Mouse (Mus musculus) CD8-positive naive resting alpha-beta T cell, adult 2 months (primary cell): ENCODE data around the gene Ctnnd2.

Experiments used
- DNase-seq, 2 experiments: peaks; one replicate each; pipeline ENCODE4 v3.0.0; 2022; ENCODE audit warnings: low read depth in 2 of 2, low spot score in 2 of 2

Gene Ctnnd2

GRCm38 (mm10) chr15:30966826-30967225, 794.4 kb downstream of the Ctnnd2 start:
- no peak for DNase-seq

- no peak for DNase-seq
Measured at GRCm38 (mm10) chr15:30974436-30974835, 802.0 kb downstream of the Ctnnd2 start.

GRCm38 (mm10) chr15:30974991-30975775, 802.8 kb downstream of the Ctnnd2 start:
- DNase-seq = no peak

GRCm38 (mm10) chr15:30977166-30977740, 804.9 kb downstream of the Ctnnd2 start:
- DNase-seq = no peak

- DNase-seq = no peak
Measured at GRCm38 (mm10) chr15:30986890-30987289, 814.5 kb downstream of the Ctnnd2 start.

- DNase-seq = no peak
Measured at GRCm38 (mm10) chr15:30990421-30991252, 818.2 kb downstream of the Ctnnd2 start.

GRCm38 (mm10) chr15:30992357-30992756, 820.0 kb downstream of the Ctnnd2 start:
- no peak for DNase-seq

- no peak for DNase-seq
Measured at GRCm38 (mm10) chr15:30992901-30993300, 820.5 kb downstream of the Ctnnd2 start.

- no peak for DNase-seq
Measured at GRCm38 (mm10) chr15:30995346-30995745, 823.0 kb downstream of the Ctnnd2 start.

GRCm38 (mm10) chr15:31004468-31004867, 832.1 kb downstream of the Ctnnd2 start:
- no peak for DNase-seq

GRCm38 (mm10) chr15:31004976-31005375, 832.6 kb downstream of the Ctnnd2 start:
- no peak for DNase-seq

- no peak for DNase-seq
Measured at GRCm38 (mm10) chr15:31006050-31006824, 833.8 kb downstream of the Ctnnd2 start.

- no peak for DNase-seq
Measured at GRCm38 (mm10) chr15:31006825-31007157, 834.4 kb downstream of the Ctnnd2 start.

GRCm38 (mm10) chr15:31008594-31008993, 836.2 kb downstream of the Ctnnd2 start:
- no peak for DNase-seq

GRCm38 (mm10) chr15:31020769-31021168, 848.4 kb downstream of the Ctnnd2 start:
- DNase-seq = no peak

- DNase-seq = no peak
Measured at GRCm38 (mm10) chr15:31022012-31022411, 849.6 kb downstream of the Ctnnd2 start.

GRCm38 (mm10) chr15:31022497-31022896, 850.1 kb downstream of the Ctnnd2 start:
- DNase-seq = no peak

- no peak for DNase-seq
Measured at GRCm38 (mm10) chr15:31023766-31024165, 851.4 kb downstream of the Ctnnd2 start.

GRCm38 (mm10) chr15:31027448-31028230, 855.2 kb downstream of the Ctnnd2 start:
- DNase-seq = no peak

GRCm38 (mm10) chr15:31044983-31045382, 872.6 kb downstream of the Ctnnd2 start:
- DNase-seq = no peak
